Mouse (Mus musculus): ENCODE data around the gene Tsc22d4. TPM values are rescaled to one million over a fixed set of nuclear protein-coding genes. Genes with fewer than 3 reads are reported as not detected.
"Not testable (repeated sequence)": the region's sequence is repeated elsewhere in the genome, so short reads cannot be mapped to it uniquely, and the experiment has no call there.

Gene Tsc22d4
- polyA plus RNA-seq, 1 experiment: 32.4 TPM

DNA sequence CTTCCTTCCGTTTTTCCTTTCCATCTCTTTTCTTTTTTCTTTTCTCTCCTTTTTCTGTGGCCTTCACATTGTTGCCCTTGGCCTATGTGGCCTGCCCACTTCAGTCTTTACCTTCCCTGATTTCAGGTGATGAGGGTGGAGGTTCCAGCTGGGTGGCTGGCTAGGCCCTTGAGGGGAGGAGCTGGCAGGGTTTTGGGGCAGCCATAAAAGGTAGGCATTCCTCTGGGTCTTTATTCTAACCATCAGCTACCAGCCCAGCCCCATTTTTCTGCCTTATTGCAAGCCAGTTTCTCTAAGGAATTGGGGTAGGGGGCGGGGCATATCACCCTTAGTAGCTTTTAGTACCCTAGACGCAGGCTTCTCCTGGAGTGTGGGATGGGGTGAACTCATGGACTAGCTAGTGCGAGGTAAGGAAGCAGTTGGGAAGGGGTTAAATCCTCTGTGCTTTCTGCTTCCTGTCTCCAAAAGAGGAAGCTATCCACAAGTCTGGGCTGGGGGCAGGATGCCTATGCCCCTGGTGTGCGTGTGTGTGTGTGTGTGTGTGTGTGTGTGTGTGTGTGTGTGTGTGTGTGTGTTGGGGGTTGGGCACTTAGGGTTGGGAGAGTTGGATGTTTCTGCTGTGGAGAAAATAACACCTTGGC, 2.7 kb downstream of the Tsc22d4 start:
- no peak for TF ChIP-seq CTCF (IDR thresholded peaks at IDR 0.05; ENCODE audit: control insufficient read depth, insufficient read depth, insufficient read length)
- TF ChIP-seq MAX (IDR thresholded peaks at IDR 0.05): no peak
- no peak for TF ChIP-seq MYOD1 (IDR thresholded peaks at IDR 0.05; ENCODE audit: control insufficient read depth, insufficient read length, low read depth)
- TF ChIP-seq USF1 (IDR thresholded peaks at IDR 0.05; ENCODE audit: low read depth): no peak
- TF ChIP-seq MYOG (IDR thresholded peaks at IDR 0.05; ENCODE audit: control insufficient read depth, extremely low read depth, insufficient read length): no peak
- TF ChIP-seq CEBPB (IDR thresholded peaks at IDR 0.05; ENCODE audit: low read depth): no peak
- no peak for TF ChIP-seq FOSL1 (IDR thresholded peaks at IDR 0.05; ENCODE audit: insufficient read depth, low read length, poor library complexity, severe bottlenecking)
- Histone ChIP-seq H3K4me3 (ENCODE audit: insufficient read depth, poor library complexity, severe bottlenecking) (no peak overlapping the region), H3K27me3 (ENCODE audit: control insufficient read depth, insufficient read depth, insufficient read length) (no peaks in the 10 kb centered on the region)

DNA sequence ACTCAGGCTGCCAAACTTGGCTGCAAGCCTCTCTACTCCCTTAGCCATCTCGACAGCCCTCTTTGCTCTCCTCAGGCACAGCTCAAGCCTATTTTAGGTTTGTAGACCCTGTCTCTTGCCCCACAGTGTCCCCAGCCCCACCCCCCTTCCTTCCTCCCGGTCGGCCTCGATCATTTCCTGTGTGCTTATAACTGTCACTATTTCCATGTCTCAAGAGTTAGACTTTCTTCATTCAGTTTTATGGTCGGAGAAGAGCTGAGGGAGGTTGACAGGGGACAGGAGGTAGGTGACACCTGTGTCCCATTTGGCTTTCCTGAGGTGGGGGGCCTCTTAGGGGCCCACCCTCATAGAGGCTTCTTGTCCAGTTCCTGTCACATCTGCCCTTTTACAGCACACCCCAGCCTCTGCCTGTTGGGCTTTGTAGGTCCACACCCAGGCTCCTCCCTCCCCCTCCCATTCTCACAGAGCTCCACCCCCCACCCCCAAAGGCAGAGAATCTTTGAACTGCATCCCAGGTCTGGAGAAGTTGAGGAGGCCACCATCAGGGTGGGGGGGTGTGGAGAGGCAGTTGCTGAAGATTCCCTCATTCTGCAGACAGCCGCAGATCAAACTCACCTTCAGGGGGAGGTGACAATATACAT, 3.8 kb downstream of the Tsc22d4 start:
- H3K27me3 ChIP-seq (ENCODE audit: control insufficient read depth, insufficient read depth, insufficient read length): no peaks in the 10 kb centered on the region
- H3K4me3 ChIP-seq (ENCODE audit: insufficient read depth, poor library complexity, severe bottlenecking): no peak overlapping the region
- H3K36me3 ChIP-seq (ENCODE audit: control insufficient read depth, insufficient read depth): peaks cover 19% of the 10 kb centered on the region
- peaks cover 16% of the 10 kb centered on the region for H3K79me3 ChIP-seq (ENCODE audit: low read depth)
- TF ChIP-seq MAX (IDR thresholded peaks at IDR 0.05) (no peak), CEBPB (IDR thresholded peaks at IDR 0.05; ENCODE audit: low read depth) (no peak), MYOD1 (IDR thresholded peaks at IDR 0.05; ENCODE audit: control insufficient read depth, insufficient read length, low read depth) (no peak), CTCF (IDR thresholded peaks at IDR 0.05; ENCODE audit: control insufficient read depth, insufficient read depth, insufficient read length) (no peak), FOSL1 (IDR thresholded peaks at IDR 0.05; ENCODE audit: insufficient read depth, low read length, poor library complexity, severe bottlenecking) (no peak), MYOG (IDR thresholded peaks at IDR 0.05; ENCODE audit: control insufficient read depth, extremely low read depth, insufficient read length) (no peak), USF1 (IDR thresholded peaks at IDR 0.05; ENCODE audit: low read depth) (no peak)
- H3ac ChIP-seq (ENCODE audit: control insufficient read depth, insufficient read length, low read depth): no peak overlapping the region
- peaks cover 37% of the 10 kb centered on the region for H3K79me2 ChIP-seq (ENCODE audit: control insufficient read depth, insufficient read depth)

More for the DNA sequence above, 2.7 kb downstream of the Tsc22d4 start:
- peaks cover 37% of the 10 kb centered on the region for H3K79me2 ChIP-seq (ENCODE audit: control insufficient read depth, insufficient read depth)
- peaks cover 19% of the 10 kb centered on the region for H3K36me3 ChIP-seq (ENCODE audit: control insufficient read depth, insufficient read depth)
- H3ac ChIP-seq (ENCODE audit: control insufficient read depth, insufficient read length, low read depth): no peak overlapping the region
- H3K79me3 ChIP-seq (ENCODE audit: low read depth): peaks cover 16% of the 10 kb centered on the region

DNA sequence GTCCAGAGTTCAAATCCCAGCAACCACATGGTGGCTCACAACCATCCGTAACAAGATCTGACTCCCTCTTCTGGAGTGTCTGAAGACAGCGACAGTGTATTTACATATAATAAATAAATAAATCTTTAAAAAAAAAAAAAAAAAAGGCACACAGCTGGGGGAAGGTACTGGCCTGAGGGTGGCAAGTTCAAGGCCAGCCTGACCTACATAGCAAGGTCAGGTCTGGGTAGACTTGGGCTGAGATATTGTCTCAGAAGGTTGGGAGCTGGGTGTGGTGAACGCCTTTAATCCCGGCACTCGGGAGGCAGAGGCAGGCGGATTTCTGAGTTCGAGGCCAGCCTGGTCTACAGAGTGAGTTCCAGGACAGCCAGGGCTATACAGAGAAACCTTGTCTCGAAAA, 4.7 kb downstream of the Tsc22d4 start:
- Histone ChIP-seq H3K79me2 (ENCODE audit: control insufficient read depth, insufficient read depth) (peaks cover 37% of the 10 kb centered on the region), H3K79me3 (ENCODE audit: low read depth) (peaks cover 16% of the 10 kb centered on the region), H3K36me3 (ENCODE audit: control insufficient read depth, insufficient read depth) (peaks cover 19% of the 10 kb centered on the region)
- not testable (repeated sequence) for H3K4me3 ChIP-seq (ENCODE audit: insufficient read depth, poor library complexity, severe bottlenecking); H3ac ChIP-seq (ENCODE audit: control insufficient read depth, insufficient read length, low read depth); H3K27me3 ChIP-seq (ENCODE audit: control insufficient read depth, insufficient read depth, insufficient read length)

DNA sequence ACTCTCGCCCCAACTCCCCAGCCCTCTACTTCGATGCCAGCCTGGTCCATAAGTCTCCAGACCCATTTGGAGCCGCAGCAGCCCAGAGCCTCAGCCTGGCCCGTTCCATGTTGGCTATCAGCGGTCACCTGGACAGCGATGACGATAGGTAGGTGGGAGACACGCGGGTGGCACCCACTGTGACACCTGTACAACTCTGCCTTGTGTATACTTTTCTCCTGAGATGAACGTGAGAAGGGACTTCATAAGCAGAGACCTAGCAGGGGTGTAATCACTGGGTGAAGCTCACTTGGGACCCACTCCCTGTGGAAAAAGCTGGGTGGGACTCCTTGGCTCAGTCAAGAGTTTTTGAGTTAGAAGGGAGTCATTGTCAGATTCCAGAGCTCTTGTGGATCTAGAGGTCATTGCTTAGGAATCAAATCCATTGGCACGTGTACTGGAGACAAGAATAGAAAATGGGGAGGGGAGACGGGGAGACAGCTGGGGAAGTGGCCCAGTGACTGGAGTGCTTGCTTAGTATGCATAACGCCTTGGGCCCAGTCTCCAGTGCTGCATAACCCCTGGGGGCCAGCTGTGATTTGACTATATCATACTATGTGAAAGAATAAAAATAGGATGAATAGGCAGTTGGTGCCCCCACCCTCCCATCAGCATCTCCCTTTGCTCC, 5.8 kb downstream of the Tsc22d4 start:
- peaks cover 16% of the 10 kb centered on the region for H3K79me3 ChIP-seq (ENCODE audit: low read depth)
- H3K27me3 ChIP-seq (ENCODE audit: control insufficient read depth, insufficient read depth, insufficient read length): no peaks in the 10 kb centered on the region
- H3K79me2 ChIP-seq (ENCODE audit: control insufficient read depth, insufficient read depth): peaks cover 33% of the 10 kb centered on the region
- H3ac ChIP-seq (ENCODE audit: control insufficient read depth, insufficient read length, low read depth): no peak overlapping the region
- H3K4me3 ChIP-seq (ENCODE audit: insufficient read depth, poor library complexity, severe bottlenecking): no peak overlapping the region
- peaks cover 19% of the 10 kb centered on the region for H3K36me3 ChIP-seq (ENCODE audit: control insufficient read depth, insufficient read depth)
- TF ChIP-seq MYOD1 (IDR thresholded peaks at IDR 0.05; ENCODE audit: control insufficient read depth, insufficient read length, low read depth) (no peak), CEBPB (IDR thresholded peaks at IDR 0.05; ENCODE audit: low read depth) (no peak), CTCF (IDR thresholded peaks at IDR 0.05; ENCODE audit: control insufficient read depth, insufficient read depth, insufficient read length) (no peak), FOSL1 (IDR thresholded peaks at IDR 0.05; ENCODE audit: insufficient read depth, low read length, poor library complexity, severe bottlenecking) (no peak), MAX (IDR thresholded peaks at IDR 0.05) (no peak), MYOG (IDR thresholded peaks at IDR 0.05; ENCODE audit: control insufficient read depth, extremely low read depth, insufficient read length) (no peak), USF1 (IDR thresholded peaks at IDR 0.05; ENCODE audit: low read depth) (no peak)

DNA sequence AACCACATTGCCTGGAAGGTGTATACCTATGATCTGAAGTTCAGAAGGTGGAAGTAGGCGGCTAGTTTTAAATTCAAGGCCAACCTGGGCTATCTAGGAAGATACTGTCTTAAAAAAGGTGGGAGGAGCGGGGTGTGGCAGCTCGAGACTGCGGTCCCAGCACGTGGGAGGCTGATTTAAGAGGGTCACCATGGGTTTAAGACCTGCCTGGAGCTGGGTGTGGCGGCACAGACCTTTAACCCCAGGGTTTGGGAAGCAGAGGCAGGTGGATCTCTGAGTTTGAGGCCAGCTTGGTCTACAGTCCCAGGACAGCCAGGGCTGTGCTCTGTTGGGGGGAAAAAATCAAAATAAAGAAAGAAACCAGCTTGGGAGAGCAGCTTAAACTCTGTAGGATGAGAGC, 6.5 kb downstream of the Tsc22d4 start:
- H3K79me2 ChIP-seq (ENCODE audit: control insufficient read depth, insufficient read depth): peaks cover 27% of the 10 kb centered on the region
- H3K4me3 ChIP-seq (ENCODE audit: insufficient read depth, poor library complexity, severe bottlenecking): no peak overlapping the region
- peaks cover 13% of the 10 kb centered on the region for H3K79me3 ChIP-seq (ENCODE audit: low read depth)
- peaks cover 19% of the 10 kb centered on the region for H3K36me3 ChIP-seq (ENCODE audit: control insufficient read depth, insufficient read depth)
- TF ChIP-seq MAX (IDR thresholded peaks at IDR 0.05) (no peak), MYOD1 (IDR thresholded peaks at IDR 0.05; ENCODE audit: control insufficient read depth, insufficient read length, low read depth) (no peak), CTCF (IDR thresholded peaks at IDR 0.05; ENCODE audit: control insufficient read depth, insufficient read depth, insufficient read length) (no peak), USF1 (IDR thresholded peaks at IDR 0.05; ENCODE audit: low read depth) (no peak), CEBPB (IDR thresholded peaks at IDR 0.05; ENCODE audit: low read depth) (no peak), FOSL1 (IDR thresholded peaks at IDR 0.05; ENCODE audit: insufficient read depth, low read length, poor library complexity, severe bottlenecking) (no peak), MYOG (IDR thresholded peaks at IDR 0.05; ENCODE audit: control insufficient read depth, extremely low read depth, insufficient read length) (no peak)
- no peak overlapping the region for H3ac ChIP-seq (ENCODE audit: control insufficient read depth, insufficient read length, low read depth)
- H3K27me3 ChIP-seq (ENCODE audit: control insufficient read depth, insufficient read depth, insufficient read length): no peaks in the 10 kb centered on the region

Measured in C2C12 (cell line).